Mouse (Mus musculus) CH12.LX (cell line): ENCODE data around the gene Ntm.

ENCODE experiments used
- BHLHE40 ChIP-seq: IDR thresholded peaks from 2 replicates; pipeline ENCODE4 v1.6.1; 2011; ENCODE audit warnings: mild to moderate bottlenecking, low read depth, low read length, improper control_type of control experiment
- CTCF ChIP-seq, 2 experiments: IDR thresholded peaks in 1 of 2; conservative IDR thresholded peaks in 1 of 2; 2 replicates each; pipeline ENCODE4 v1.5.1; 2011 to 2012; ENCODE audit warnings: low read depth in 2 of 2, low read length in 2 of 2, improper control_type of control experiment in 1 of 2, inconsistent platforms in 1 of 2, mild to moderate bottlenecking in 1 of 2, moderate library complexity in 1 of 2
- E2F4 ChIP-seq: IDR thresholded peaks from 2 replicates; pipeline ENCODE4 v1.6.1; 2011; ENCODE audit warnings: low read depth, low read length, improper control_type of control experiment; ENCODE audit not compliant: insufficient replicate concordance
- ETS1 ChIP-seq: conservative IDR thresholded peaks from 2 replicates; pipeline ENCODE4 v1.6.1; 2012; ENCODE audit warnings: low read depth, mild to moderate bottlenecking, inconsistent platforms, low read length, improper control_type of control experiment, moderate library complexity
- PAX5 ChIP-seq: IDR thresholded peaks from 2 replicates; pipeline ENCODE4 v1.6.1; 2012; ENCODE audit warnings: low read length, inconsistent platforms, mixed read lengths
- SIN3A ChIP-seq: IDR thresholded peaks from 2 replicates; pipeline ENCODE4 v1.6.1; 2012; ENCODE audit warnings: low read length, improper control_type of control experiment, inconsistent platforms
- USF1 ChIP-seq: IDR thresholded peaks from 2 replicates; pipeline ENCODE4 v1.6.1; 2014; ENCODE audit warnings: low read depth, mild to moderate bottlenecking, inconsistent platforms, low read length, improper control_type of control experiment
- ZNF384 ChIP-seq: IDR thresholded peaks from 2 replicates; pipeline ENCODE4 v1.6.1; 2012; ENCODE audit warnings: low read depth, low read length, improper control_type of control experiment, inconsistent platforms

DNA sequence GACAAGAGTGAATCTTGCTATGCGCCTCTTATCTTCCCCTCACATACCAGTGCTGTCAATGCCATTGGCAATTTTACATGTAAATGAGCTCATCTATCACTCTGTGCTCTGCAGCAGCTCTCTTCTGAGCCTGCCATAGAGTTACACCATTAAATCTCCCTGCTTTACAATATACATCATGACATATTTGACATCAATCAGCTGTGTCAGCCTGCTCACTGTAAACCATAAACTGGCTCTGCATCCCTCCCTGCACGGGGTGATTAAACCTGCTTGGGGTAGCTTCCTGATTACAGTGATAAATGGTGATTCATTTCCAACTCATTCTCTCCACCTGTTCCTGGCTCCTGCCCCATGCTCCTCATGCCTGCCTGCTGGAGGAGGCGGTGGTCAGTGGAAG lies 439.7 kb downstream of the Ntm start:
- TF ChIP-seq E2F4, result no peak
- TF ChIP-seq SIN3A, result no peak
- TF ChIP-seq CTCF (conservative IDR thresholded peaks at IDR 0.05 in 1 of 2, IDR thresholded peaks at IDR 0.05 in 1 of 2; ENCODE audit: low read depth in 2 of 2, low read length in 2 of 2), result no peak
- TF ChIP-seq ETS1, result no peak
- no peak for TF ChIP-seq BHLHE40
- TF ChIP-seq PAX5, result no peak
- no peak for TF ChIP-seq ZNF384
- TF ChIP-seq USF1, result no peak
